Mouse (Mus musculus): Measurements from ENCODE around the gene Sfrp2.

Gene Sfrp2

DNA sequence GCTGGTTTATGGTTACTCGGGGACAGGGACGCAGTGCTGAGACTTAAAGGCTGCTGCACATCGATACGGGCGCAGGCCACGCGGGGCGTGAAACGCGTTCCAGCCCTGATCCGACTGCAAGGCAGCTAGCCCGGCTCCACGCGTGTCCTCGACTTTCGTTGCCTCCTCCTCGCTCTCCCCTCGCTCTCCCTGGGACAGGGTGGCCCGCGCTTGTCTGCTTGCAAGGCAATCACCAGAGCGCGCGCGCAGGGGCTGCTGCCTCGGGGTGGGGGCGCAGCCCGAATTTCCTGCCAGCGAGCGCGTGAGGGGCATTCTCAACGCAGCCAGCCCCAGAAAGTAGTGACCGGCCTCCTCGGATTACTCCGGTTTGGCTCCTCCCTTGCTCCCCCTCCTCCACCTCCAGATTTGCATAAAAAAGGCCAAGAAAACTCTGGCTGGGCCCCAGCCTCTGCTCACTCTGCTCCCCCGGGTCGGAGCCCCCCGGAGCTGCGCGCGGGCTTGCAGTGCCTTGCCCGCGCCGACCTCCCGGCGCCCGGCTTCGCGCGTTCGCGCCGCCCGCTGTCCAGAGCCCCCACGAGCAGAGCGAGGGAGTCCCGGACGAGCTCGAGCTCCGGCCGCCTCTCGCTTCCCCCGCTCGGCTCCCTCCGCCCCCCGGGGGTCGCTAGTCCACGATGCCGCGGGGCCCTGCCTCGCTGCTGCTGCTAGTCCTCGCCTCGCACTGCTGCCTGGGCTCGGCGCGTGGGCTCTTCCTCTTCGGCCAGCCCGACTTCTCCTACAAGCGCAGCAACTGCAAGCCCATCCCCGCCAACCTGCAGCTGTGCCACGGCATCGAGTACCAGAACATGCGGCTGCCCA lies at the start of gene Sfrp2:
TSS of gene Sfrp2 (plus strand) at position 451 of the 855 bp plus-strand sequence.
- in situ Hi-C loops (cut with MseI, MboI): no loop called here

DNA sequence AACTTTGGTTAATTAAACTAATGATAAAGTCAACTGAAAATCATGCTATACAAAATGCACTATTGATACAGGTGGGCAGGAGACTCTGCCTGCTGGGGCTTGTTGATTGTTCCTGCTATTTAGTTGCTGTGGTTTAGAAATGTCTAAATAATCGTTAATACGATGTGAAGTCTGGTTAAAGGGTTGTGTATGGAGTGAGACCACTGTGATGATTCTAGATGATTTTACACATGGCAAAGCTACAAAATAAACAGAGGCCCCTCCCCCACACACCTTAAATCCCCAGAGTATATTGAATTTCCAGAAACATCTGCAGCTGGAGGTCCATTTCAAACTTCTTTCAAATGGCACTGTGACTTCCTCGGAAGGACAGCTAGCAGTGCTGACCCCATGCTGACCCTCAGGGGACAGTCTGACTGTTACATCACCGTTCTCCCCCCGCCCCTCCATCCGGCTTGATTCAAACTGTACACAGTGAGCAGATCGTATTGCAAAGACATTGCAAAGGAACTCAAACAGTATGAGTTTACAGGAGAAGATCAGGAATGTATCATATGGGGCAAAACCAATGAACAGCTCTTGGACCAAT lies 48.4 kb upstream of the Sfrp2 start:
- in situ Hi-C loops (cut with MseI, MboI): no loop called here

DNA sequence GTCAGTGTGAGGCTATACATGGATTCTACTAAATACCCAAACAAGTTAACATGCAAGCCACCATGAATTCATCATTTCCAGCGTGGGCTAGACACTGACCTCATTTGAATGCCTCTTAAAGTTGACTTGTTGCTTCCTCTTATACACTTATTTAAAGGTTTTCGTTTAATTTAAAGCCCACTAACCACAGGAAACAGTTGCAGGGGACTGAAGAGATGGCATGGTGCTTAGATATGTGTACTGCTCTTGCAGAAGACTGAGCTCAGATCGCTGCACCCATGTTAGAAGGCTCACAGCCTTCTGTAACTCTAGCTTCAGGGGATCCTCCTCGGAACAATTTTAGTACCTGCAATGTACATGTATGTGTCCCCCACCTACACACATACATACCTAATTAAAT lies 47.5 kb upstream of the Sfrp2 start:
- in situ Hi-C loops (cut with MseI, MboI): no loop called here

DNA sequence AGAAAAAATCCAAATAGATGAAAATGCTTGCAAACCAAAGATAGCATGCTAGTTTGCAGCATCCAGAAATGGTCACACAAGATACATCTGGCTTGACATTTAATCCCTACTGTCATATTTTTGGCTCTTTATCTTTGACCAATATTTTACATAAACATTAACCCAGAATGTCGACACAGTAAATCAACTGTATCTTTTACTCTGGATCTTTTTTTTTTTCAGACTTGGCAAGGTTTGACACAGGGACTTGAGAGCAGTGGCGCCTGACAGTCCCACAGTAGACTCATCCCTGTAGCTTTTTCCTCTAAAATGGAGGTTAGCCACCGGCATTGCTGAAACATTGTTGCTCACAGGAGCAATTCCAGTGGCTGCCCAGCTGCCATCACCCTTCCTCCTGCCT lies 37.9 kb upstream of the Sfrp2 start:
- in situ Hi-C loops (cut with MseI, MboI): no loop called here

DNA sequence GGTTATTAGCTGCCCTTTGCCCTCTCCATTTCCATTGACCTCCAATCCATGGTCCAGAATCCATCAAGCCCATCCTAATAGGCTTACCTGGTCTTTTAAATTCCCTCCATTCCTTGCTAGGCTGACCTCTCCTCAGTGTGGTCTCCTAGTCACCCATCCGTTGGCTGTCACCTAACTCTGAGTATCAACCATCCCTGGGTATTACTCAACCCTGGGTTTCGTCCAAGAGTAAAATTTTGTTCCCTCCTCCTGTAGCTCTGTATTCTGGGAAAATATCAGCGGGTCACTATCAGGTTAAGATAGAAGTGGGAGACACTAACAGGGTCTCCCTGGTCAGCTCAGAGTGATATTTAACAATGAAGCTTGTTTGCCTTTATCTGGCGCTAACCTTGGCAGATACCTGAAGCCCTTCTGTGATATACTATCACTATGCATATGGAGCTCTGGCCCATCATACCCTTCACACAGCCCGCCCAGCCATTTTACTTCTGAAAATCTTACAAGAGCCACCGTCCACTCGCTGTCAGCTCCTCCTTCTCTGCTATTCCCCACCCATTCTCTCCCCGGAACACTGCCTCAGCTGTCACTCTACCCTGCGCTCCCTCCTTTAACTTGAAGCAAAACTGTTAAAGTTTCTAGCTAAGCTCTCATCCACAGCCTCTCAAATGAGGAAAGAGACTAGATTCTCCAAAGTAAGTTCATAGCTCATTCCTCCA lies 37.3 kb upstream of the Sfrp2 start:
- in situ Hi-C loops (cut with MseI, MboI): no loop called here

DNA sequence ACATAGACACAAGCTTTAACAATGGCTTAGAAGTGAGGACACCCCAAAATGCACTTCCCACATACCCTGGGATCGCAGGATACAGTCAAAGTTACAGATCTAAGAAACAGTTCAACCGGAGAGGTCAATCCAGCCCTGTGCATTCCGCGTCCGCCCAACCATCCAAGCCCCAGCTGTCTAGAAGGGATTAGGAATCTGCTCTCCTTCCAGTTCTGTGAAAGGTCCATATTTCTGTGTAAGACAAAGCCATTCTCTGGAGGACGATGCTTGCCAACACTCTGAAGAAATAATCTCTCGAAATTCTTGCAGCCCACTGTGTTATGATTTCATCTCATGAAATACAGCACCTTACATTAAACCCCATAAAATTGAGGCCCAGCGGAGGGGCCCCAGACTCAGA lies 32.1 kb upstream of the Sfrp2 start:
- in situ Hi-C loops (cut with MseI, MboI): no loop called here

DNA sequence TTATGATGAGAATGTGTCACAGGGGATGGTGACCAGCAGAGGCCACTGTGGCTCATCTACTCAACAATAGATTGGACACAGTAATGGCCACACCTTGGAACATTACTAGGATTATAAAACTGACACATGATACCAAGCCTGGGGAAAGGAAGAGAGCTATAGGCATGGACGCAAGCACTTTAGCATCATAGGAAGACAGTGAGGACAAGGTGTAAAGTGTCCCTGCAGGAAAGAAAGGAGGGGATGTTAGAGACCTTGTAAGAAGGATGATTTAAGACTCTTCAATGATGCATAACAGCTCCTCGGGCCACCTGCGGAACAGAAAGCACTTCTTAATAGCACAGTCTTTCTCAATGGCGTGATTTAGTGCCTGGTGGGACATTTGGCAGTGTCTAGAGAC lies 29.1 kb upstream of the Sfrp2 start:
- in situ Hi-C loops (cut with MseI, MboI): no loop called here

DNA sequence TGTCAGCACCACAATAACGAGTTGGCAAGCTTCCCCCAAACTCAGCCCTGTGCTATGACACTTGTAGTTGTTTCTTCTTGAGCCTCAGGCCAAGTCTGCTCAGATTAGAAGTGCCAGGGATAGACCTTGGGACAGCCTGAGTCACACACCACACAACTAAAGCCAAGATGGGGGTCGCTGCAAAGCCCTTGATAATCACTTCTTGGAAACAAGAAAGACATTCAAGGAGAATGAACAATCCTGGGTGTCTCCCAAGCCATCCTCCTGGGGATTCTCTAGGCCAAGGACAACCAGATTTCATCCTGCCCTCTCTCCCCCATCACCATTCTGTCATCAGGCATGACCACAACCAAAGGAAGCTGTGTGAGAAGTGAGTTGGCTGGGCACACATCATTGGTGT lies 25.9 kb upstream of the Sfrp2 start:
- in situ Hi-C loops (cut with MseI, MboI): no loop called here

DNA sequence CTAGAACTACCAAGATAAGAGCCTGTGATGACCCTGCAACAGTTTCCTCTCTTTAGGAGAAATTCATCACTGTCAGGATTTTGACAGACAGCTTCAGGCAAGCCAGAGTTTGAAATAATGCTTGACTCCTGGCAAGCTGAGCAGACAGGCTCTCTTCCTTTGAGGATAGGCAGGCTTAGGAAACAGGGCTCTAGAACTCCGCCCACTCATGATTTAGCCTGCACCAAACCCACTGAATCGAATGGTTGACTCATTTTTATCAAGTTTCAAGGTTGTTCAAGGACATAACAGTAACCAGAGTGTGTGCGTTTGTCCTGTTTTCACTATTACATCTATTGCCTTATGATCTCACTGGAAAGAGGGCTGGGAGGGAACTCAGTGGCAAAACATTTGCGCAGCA lies 18.8 kb upstream of the Sfrp2 start:
- in situ Hi-C loops (cut with MseI, MboI): no loop called here

DNA sequence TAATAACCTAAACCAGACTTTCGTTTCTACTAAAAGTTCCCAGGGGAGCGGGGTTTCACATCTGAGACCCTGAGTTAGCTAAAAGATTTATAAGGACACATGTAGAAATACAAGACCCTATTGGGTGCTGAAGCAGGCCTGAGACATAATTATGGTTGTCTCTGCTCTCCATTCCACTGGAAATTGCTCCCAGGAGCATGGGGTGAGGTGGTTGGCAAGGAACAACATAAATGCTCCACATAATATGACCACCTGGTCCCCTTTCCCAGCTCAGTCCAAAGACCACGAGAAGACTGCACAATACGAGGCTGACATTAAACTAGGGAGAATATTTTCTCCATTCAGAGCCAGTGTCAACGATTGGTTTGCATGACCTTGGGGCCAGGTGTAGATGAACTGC lies 18.2 kb upstream of the Sfrp2 start:
- in situ Hi-C loops (cut with MseI, MboI): no loop called here

DNA sequence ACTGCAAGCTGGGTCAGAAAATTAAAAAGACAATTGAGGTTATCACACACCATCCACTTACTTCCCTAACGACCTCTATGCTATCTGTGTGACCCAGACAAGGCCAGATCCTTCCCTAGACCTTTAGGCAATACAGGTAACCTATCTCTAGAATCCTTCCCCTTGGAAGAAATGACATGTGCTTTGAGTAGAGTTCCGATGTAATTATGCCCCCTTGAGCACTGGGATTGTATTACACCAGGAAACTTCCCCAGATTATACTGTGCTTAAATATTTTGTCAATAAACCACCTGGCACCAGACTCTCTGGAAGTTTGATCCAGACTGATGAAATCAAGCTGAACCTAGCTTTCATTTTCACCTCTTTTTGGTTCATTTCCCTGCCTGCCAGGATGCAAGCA lies 14.5 kb upstream of the Sfrp2 start:
- in situ Hi-C loops (cut with MseI, MboI): no loop called here

DNA sequence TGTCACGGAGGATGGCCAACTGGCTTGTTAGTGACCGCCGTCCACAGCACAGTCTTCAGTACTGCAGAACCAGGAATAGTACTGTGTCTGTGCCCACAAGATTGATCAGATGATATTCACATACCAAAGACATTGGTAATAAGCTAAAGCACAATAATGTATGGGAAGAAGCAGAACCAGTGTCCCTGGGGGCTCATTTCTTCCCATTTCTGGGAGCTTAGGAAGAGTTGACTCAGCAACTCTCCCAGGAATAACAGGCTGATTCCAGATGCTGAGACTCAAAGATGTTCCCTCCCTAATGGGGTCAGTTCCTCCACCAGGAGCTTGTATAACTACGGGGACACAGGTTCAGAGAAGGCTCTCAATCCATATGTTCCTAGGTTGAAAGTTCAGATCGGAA lies 13.9 kb upstream of the Sfrp2 start:
- in situ Hi-C loops (cut with MseI, MboI): no loop called here

DNA sequence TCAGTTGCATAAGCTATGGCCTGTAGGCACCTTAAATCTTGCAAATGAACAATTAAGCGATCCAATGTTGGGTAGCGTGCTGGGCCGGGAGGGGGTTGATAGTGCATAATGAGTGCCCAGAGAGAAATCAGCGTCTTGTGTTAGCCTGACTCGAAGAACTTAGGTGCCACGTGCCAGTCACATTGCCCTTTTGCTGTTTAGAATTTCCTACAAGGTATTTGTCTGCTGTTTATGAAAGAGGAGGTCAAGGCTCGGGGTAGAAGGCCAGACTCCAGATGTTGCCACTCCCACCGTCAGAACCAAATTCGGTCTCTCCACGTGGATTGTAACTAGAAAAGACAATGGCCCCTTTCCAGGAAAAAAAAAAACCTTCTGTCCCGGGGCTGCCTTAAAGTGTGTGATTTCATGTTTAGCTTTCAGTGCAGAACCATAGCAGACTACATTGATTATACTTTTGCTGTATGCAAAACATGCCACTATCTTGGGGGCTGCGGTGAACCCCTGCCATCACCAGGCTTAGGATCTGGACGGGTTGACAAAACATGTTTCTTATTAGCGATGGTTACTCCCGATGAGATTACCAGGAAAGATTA lies 11.0 kb upstream of the Sfrp2 start:
- in situ Hi-C loops (cut with MseI, MboI): no loop called here

DNA sequence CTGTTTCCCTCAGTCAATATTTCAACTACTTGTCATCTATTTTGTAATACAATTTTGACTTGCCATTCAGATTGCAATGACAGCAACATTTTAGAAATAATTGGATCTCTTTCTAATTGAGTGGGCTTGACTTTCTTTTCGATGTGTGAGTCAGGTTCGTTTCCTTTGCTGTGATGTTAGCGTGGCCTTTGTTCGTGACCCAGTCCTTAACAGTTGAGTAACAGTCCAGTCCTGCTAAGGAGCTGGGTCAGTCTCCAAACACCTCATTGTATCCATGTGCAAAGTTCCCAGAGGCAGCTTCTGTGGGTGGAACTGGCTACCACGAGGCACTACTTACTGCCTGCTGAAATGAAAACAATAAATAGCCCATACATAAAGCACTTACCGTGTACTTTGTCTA lies 10.5 kb upstream of the Sfrp2 start:
- in situ Hi-C loops (cut with MseI, MboI): no loop called here

DNA sequence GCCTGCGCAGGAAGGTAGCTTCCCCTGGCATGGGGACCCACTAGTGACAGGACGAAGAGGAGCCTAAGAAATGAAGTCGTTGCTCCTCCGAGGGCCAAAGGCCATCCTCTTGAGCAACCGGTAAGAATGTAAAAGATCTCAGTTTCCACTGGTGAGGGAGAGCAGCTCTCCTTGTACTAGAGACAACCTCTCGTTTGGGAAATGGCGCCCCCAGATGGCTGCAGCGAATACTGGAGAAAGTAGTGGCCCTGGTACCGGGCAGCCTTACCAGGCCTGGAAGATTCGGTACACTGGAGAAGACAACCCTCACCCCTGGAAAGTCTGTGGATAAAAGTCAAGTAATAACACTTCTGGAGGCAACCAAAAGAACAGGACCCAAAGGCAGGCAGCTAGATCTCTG lies 3.8 kb upstream of the Sfrp2 start:
- in situ Hi-C loops (cut with MseI, MboI): no loop called here

DNA sequence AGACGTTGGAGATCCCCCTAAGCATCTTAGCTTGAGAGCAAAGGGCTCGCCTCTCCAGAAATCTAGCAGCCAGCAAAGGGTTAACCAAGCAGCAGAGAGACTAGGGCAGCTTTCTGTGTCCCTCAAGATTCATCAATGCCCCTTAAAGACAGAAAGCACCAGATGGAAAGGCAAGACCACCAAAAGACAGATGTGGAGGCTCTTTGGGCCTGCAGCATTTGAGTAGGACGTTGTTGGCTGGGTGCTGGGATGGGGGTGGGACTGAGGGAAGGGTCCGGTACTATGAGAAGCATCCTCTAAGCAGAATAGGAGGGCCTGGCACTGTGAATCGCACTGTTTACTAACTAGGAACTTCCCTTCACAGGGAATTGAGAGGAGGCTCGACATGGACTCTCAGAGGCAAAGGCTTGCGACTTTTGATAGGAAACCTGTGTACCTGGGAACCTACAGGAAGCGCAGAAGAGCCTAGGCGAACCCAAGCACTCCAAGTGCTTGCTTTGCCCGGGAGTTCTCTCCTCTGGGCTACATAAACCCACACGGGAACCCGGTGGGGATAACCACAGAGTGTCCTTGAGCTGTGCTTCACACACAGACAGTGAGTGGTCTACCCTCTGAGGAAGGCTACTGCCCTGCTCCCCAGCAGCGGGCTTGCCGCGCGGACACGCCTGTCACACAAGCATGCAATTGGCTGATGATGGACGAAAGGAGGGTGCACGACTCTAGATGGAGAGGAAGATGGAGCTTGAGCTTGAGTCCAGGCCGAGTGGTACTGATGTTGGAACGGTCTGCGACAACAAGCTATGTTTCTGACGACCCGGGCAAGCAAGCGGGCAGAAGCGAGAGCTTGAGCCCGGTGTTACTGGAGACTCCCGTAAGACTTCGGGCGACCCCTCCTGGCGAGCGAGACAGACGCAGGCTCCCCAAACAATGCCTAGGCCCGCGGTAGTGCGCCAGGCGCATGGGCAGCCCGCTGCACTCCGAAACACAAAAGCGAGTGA lies 2.3 kb upstream of the Sfrp2 start:
- in situ Hi-C loops (cut with MseI, MboI): no loop called here

DNA sequence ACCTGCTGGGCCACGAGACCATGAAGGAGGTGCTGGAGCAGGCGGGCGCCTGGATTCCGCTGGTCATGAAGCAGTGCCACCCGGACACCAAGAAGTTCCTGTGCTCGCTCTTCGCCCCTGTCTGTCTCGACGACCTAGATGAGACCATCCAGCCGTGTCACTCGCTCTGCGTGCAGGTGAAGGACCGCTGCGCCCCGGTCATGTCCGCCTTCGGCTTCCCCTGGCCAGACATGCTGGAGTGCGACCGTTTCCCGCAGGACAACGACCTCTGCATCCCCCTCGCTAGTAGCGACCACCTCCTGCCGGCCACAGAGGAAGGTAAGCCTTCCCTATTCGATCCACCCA lies 577 bp downstream of the Sfrp2 start:
- in situ Hi-C loops (cut with MseI, MboI): no loop called here

DNA sequence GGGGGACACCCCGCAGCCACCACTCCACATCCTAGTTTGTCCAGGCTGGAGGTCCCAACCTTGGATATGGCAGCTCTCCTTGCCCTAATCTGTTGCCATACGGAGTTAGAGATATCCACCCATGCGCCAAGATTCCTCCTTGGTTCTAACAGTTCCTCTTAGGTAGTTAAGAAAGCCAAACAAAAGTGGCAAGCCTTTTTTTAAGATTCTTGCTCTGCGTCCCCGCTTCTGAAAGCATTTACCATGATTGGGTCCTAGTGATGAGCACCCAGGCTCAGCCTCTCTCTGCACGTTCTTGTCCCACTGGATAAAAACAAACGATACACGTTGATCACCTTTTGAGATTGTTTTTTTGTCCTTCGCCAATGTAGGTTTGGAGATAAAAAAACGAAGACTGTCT lies 1.0 kb downstream of the Sfrp2 start:
- in situ Hi-C loops (cut with MseI, MboI): no loop called here

DNA sequence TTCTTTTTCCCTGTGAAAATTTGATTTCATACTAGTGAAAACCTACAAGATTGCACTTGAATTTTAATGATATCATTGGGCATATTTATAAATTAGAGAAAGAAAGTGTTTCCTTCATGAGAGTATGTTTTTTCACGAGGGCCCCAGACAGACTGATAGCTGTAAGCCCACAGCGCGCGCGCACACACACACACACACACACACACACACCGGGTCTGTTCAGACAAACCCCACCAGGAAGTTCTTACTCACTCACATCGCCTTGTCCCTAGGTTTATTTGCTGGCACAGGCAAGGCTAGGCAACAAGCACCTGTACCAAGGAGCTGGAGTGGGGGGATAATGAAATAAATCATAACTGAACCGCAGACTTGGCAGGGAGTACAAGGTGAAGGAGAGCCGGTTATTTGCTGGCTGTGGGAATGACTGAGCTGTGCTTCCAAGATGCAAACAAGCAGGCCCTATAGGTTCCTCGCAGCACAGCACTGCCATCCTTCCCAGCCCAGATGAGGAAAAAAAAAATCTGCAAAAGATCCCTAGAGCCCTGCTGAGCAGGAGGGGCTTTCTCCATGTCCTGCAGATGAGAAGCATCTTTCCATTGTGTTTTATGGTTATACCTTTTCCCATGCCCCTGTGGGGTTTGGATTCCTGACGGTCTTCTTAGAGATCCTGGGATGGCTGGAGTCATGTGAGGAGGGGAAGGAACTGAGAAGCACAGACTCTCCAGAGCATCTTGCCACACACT lies 2.3 kb downstream of the Sfrp2 start:
- in situ Hi-C loops (cut with MseI, MboI): no loop called here

DNA sequence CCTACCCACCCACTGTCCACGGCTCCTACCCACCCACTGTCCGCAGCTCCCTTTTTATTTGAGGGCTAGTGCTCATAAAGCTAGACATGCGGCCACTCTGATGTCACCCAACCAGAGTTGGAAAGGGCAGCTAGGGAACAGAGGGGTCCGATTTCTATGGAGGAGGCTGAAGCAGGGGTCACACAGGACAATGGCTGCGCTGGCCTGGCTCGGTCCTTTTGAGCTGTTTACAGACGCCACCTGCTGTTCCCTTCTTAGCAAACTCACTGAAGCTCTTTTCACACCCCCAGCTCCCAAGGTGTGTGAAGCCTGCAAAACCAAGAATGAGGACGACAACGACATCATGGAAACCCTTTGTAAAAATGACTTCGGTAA lies 2.9 kb downstream of the Sfrp2 start:
- in situ Hi-C loops (cut with MseI, MboI): no loop called here
